Mouse (Mus musculus): ENCODE measurements at regions not wholly inside any gene's neighbourhood (a gene's known extent, or its start where the extent isn't known, plus 50 kb on each side); places are given as distances from the start of the nearest gene placed in this dataset.

- DNase-seq (ENCODE audit: low read depth, low spot score): no peak
These were observed 190.2 kb upstream of the Cdh20 start for GRCm38 (mm10) chr1:104578123-104578522.

- DNase-seq (ENCODE audit: low read depth, low spot score): no peak
These were observed 184.2 kb upstream of the Cdh20 start for GRCm38 (mm10) chr1:104584123-104584522.

- peak; percentile 0 for DNase-seq (ENCODE audit: low read depth, low spot score)
These were observed 181.3 kb upstream of the Cdh20 start for GRCm38 (mm10) chr1:104586985-104587384.

GRCm38 (mm10) chr1:104605301-104605700 lies 163.0 kb upstream of the Cdh20 start:
- no peak for DNase-seq (ENCODE audit: low read depth, low spot score)

GRCm38 (mm10) chr1:104609409-104609808 lies 158.9 kb upstream of the Cdh20 start:
- DNase-seq (ENCODE audit: low read depth, low spot score): peak; percentile 36

- DNase-seq (ENCODE audit: low read depth, low spot score): no peak
These were observed 151.0 kb upstream of the Cdh20 start for GRCm38 (mm10) chr1:104617374-104617773.

GRCm38 (mm10) chr1:104619805-104620375 lies 148.4 kb upstream of the Cdh20 start:
- DNase-seq (ENCODE audit: low read depth, low spot score): no peak

GRCm38 (mm10) chr1:104625528-104625927 lies 142.8 kb upstream of the Cdh20 start:
- no peak for DNase-seq (ENCODE audit: low read depth, low spot score)

GRCm38 (mm10) chr1:104652405-104652804 lies 115.9 kb upstream of the Cdh20 start:
- no peak for DNase-seq (ENCODE audit: low read depth, low spot score)
